Mouse (Mus musculus) liver, adult 2 months (tissue): Measurements from ENCODE around the gene Gk5. TPM values are rescaled to one million over a fixed set of nuclear protein-coding genes. Genes with fewer than 3 reads are reported as not detected.
A peak's percentile ranks its signal among the peaks of the same experiment; 100 is the strongest.
"Not testable (repeated sequence)": the region's sequence is repeated elsewhere in the genome, so short reads cannot be mapped to it uniquely, and the experiment has no call there.

Experiments used
- DNase-seq: peaks from one replicate; pipeline ENCODE4 v3.0.0-alpha.2; 2011; ENCODE audit warnings: low read depth, low spot score; ENCODE audit errors: extremely low read depth
- H3K27ac ChIP-seq: fragments of 200-500 bp; replicated peaks from 2 replicates; pipeline ENCODE4 v1.5.1; 2012; ENCODE audit warnings: low read depth, mild to moderate bottlenecking, control low read depth, inconsistent platforms, low read length; ENCODE audit not compliant: insufficient read depth
- H3K27me3 ChIP-seq: fragments of 200-500 bp; 2 replicates; pipeline ENCODE4 v1.6.1; 2012; ENCODE audit warnings: mild to moderate bottlenecking, moderate library complexity, low read length, inconsistent platforms; ENCODE audit not compliant: control insufficient read depth, insufficient read depth
- H3K36me3 ChIP-seq: fragments of 200-500 bp; 2 replicates; pipeline ENCODE4 v1.6.1; 2012; ENCODE audit warnings: low read length, inconsistent platforms; ENCODE audit not compliant: control insufficient read depth, insufficient read depth
- H3K4me1 ChIP-seq: fragments of 200-500 bp; 2 replicates; pipeline ENCODE4 v1.6.1; 2011; ENCODE audit warnings: low read length; ENCODE audit not compliant: control insufficient read depth, insufficient read depth
- H3K4me3 ChIP-seq: fragments of 200-500 bp; 2 replicates; pipeline ENCODE4 v1.5.1; 2011; ENCODE audit warnings: low read depth, mild to moderate bottlenecking, control low read depth, low read length, moderate library complexity; ENCODE audit not compliant: insufficient read depth
- H3K79me2 ChIP-seq: fragments of 200-500 bp; 2 replicates; pipeline ENCODE4 v1.6.1; 2012; ENCODE audit warnings: inconsistent platforms, mild to moderate bottlenecking, low read length, moderate library complexity; ENCODE audit not compliant: control insufficient read depth, insufficient read depth
- H3K9ac ChIP-seq: fragments of 200-500 bp; 2 replicates; pipeline ENCODE4 v1.6.1; 2012; ENCODE audit warnings: low read depth, mild to moderate bottlenecking, control low read depth, inconsistent platforms, low read length
- CTCF ChIP-seq: fragments of 200-500 bp; IDR thresholded peaks from 2 replicates; pipeline ENCODE4 v1.5.1; 2011; ENCODE audit warnings: low read depth, low read length, control low read depth
- POLR2A ChIP-seq: fragments of 200-500 bp; IDR thresholded peaks from 2 replicates; pipeline ENCODE4 v1.6.1; 2011; ENCODE audit warnings: low read length, control low read depth; ENCODE audit not compliant: insufficient read depth; ENCODE audit errors: extremely low read depth
- WGBS: fragments of 180-500 bp; shearing (Covaris S2); methylation state at CpG from one replicate; pipeline ENCODE4 v1.1.7; 2018; 5-methylcytosine and 5-hydroxymethylcytosine counted together
- polyA plus RNA-seq: library from polyadenylated mRNA; depleted of rRNA; stranded (reverse); fragments of >200 nt; gene quantifications from 2 replicates; pipeline ENCODE4 v1.2.3, GENCODE M21; 2012
- total RNA-seq: library from RNA; depleted of rRNA; stranded (reverse); fragments of >200 nt; gene quantifications from 2 replicates; pipeline ENCODE4 v1.2.3, GENCODE M21; 2014

The Gk5 gene
- total and polyA plus RNA-seq, 2 experiments, result 0.06 to 0.37 TPM

DNA sequence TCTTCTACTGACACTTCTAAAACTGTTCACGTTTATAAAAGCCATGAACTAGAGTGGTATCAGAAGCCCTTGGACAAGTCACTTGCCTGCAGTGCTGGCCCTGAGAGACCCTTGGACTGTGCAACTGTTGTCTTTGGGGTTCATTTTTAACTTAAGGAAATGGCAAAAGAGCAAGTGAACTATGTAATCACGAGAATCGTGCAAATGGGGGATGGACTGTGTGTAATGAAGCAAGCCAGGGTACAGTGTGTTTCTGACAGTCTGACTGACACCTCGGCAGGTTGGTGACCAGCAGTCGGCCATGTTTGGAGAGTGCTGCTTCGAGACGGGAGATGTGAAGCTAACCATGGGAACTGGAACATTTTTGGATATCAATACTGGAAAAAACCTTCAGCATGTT is 33.6 kb downstream of the Gk5 start:
- H3K27ac ChIP-seq, result no peak overlapping the region
- no peak for DNase-seq
- no peaks in the 10 kb centered on the region for H3K27me3 ChIP-seq
- H3K4me3 ChIP-seq, result no peak overlapping the region
- WGBS, result 83% methylated on average over 7 of the region's 7 CpGs
- no peaks in the 10 kb centered on the region for H3K79me2 ChIP-seq
- H3K9ac ChIP-seq, result no peak overlapping the region
- no peaks in the 10 kb centered on the region for H3K4me1 ChIP-seq
- no peaks in the 10 kb centered on the region for H3K36me3 ChIP-seq
- TF ChIP-seq POLR2A, result no peak
- no peak for TF ChIP-seq CTCF

DNA sequence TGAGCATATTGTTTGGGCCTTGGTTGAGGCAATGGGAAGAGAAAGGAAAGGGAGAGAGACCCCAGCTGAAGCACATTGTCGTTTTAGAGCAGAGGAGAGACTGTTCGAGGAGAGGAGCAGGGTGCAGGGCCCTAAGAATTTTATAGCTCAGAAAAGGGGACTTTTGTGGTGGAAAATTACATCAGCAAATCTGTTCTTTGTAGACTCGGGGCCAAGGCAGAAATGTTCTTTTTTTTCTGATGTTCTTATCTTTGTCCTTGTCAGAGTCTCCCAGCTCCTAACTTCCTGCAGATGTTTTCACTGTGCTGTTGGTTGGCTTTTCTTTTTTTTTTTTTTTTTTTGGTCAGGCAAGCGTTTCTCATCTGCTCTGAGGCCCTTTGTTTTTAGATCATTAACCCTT is 39.3 kb downstream of the Gk5 start:
- no peaks in the 10 kb centered on the region for H3K36me3 ChIP-seq
- H3K27me3 ChIP-seq, result no peaks in the 10 kb centered on the region
- H3K4me1 ChIP-seq, result no peaks in the 10 kb centered on the region
- DNase-seq, result no peak
- H3K79me2 ChIP-seq, result no peaks in the 10 kb centered on the region
- no peak overlapping the region for H3K27ac ChIP-seq
- no peak overlapping the region for H3K9ac ChIP-seq
- no peak overlapping the region for H3K4me3 ChIP-seq
- WGBS, result 54% methylated on average over 4 of the region's 4 CpGs
- TF ChIP-seq CTCF (no peak), POLR2A (no peak)

DNA sequence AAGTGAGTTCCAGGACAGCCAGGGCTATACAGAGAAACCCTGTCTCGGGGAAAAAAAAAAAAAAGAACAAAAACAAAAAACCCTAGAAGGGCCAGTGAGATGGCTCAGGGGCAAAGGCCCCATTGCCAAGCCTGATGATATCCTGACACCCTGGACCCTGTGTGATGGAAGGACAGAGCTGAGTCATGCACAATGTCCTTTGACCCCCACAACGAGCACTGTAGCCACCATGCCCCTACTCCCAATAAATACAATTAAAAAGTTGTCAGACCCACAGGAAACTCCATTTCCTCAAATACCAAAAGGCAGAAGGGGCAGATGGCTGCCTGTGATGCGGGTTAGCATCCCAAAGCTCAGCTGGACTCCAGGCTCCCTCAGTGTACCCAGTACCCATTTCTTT is 39.9 kb downstream of the Gk5 start:
- H3K4me3 ChIP-seq, result no peak overlapping the region
- no peaks in the 10 kb centered on the region for H3K27me3 ChIP-seq
- H3K27ac ChIP-seq, result no peak overlapping the region
- no peaks in the 10 kb centered on the region for H3K4me1 ChIP-seq
- H3K9ac ChIP-seq, result no peak overlapping the region
- H3K36me3 ChIP-seq, result no peaks in the 10 kb centered on the region
- no peaks in the 10 kb centered on the region for H3K79me2 ChIP-seq
- WGBS, result 67% methylated on average over 3 of the region's 3 CpGs
- no peak for DNase-seq
- no peak for TF ChIP-seq POLR2A
- TF ChIP-seq CTCF, result no peak

DNA sequence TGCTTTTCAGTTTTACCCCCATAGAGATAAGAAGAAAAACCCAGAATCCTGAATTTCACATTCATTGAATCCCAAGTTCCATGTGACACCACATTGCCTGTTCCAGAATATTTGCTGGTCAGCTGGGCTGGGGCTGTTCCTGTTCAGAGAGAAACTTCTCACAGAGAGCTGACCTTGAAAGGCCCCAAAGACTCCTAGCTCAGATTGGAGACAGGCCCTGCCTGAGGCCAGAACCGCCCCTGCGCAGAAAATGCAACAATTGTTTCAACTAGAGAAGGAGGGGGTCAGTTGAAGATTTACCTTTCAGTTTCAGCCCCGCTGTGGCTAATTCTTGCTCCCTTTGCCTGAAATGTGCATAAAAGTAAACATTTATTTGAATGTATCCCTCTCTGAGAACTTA is 41.6 kb downstream of the Gk5 start:
- Histone ChIP-seq H3K4me1 (no peaks in the 10 kb centered on the region), H3K9ac (no peak overlapping the region), H3K27me3 (no peaks in the 10 kb centered on the region), H3K36me3 (no peaks in the 10 kb centered on the region), H3K4me3 (no peak overlapping the region), H3K79me2 (no peaks in the 10 kb centered on the region), H3K27ac (no peak overlapping the region)
- no peak for DNase-seq
- TF ChIP-seq POLR2A (no peak), CTCF (no peak)
- 91% methylated on average over 3 of the region's 3 CpGs for WGBS

DNA sequence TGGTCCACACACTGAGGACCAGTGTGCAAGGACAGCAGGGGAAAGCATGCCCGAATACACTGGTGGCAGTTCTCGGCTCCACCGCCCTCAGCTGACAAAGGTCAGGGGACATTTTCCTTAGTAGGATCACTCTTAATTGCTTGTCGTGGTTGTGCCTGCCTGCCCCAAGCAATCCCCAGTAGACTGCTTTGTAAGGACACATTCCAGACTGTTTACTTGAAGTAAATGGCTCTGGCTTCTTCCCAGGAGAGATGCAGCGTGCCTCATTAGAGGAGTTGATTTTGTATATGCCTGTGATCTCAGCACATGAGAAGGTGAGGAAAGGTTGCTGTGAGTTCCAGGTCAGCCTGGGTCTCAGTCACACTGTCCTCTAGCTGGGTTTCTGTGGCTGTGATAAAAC is 43.3 kb downstream of the Gk5 start:
- no peaks in the 10 kb centered on the region for H3K4me1 ChIP-seq
- TF ChIP-seq CTCF (no peak), POLR2A (no peak)
- 91% methylated on average over 5 of the region's 5 CpGs for WGBS

DNA sequence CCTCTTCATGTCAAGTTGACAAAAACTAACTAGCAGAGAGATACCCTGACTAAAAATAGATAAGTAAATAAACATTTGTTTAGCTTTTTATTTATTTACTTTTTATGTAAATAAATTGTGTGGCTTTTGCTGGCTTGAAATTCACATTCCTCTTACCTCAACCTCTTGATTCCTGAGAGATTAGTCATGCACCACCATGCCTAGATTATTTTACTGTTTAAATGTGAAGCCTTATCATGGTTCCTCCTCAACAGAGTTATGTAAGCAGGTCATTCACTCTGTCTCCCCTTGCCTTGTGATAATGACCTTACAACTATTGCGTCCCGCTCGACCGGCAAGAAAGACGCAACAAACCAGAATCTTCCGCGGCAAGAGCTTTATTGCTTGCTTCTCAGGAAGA is 44.3 kb downstream of the Gk5 start:
- 92% methylated on average over 7 of the region's 7 CpGs for WGBS
- Histone ChIP-seq H3K36me3 (no peaks in the 10 kb centered on the region), H3K79me2 (no peaks in the 10 kb centered on the region), H3K27ac (no peak overlapping the region), H3K4me3 (no peak overlapping the region), H3K4me1 (no peaks in the 10 kb centered on the region), H3K9ac (no peak overlapping the region), H3K27me3 (peaks cover 3% of the 10 kb centered on the region; the same call in 1 of the 2 replicates)
- DNase-seq, result no peak
- TF ChIP-seq POLR2A (no peak), CTCF (no peak)

More for the DNA sequence above, 43.3 kb downstream of the Gk5 start:
- peak; percentile 5 for DNase-seq
- Histone ChIP-seq H3K27me3 (no peaks in the 10 kb centered on the region), H3K36me3 (no peaks in the 10 kb centered on the region), H3K9ac (no peak overlapping the region), H3K27ac (no peak overlapping the region), H3K79me2 (no peaks in the 10 kb centered on the region), H3K4me3 (no peak overlapping the region)

DNA sequence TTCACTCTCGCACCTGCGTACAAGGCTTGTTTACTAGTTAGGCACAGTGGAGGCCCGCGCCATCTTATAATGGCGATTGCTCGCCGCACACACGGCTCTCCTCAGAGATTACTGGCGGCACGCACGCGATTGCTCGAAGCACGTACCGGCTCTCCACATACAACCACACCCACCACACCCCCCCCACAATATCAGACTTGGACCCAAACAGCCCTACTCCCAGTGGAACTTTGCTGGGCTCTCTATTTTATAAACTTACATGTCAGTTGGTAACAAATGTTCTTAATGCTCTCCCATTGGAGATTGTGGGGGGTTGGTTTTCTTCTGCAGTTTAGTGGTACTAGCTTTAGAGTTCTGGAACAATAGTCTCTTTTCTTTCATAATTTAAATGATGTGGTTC is 44.8 kb downstream of the Gk5 start:
- 97% methylated on average over 15 of the region's 15 CpGs for WGBS
- H3K4me3 ChIP-seq, H3K36me3 ChIP-seq, H3K4me1 ChIP-seq, H3K79me2 ChIP-seq, H3K27ac ChIP-seq, DNase-seq, H3K27me3 ChIP-seq, H3K9ac ChIP-seq: not testable (repeated sequence)
